Mouse (Mus musculus) E14TG2a.4 (cell line): ENCODE measurements at regions not wholly inside any gene's neighbourhood (a gene's known extent, or its start where the extent isn't known, plus 50 kb on each side); places are given as distances from the start of the nearest gene placed in this dataset.

Experiments
- CTCF ChIP-seq: conservative IDR thresholded peaks from 2 replicates; pipeline ENCODE4 v1.5.1; 2014; ENCODE audit warnings: low read length
- NANOG ChIP-seq: IDR thresholded peaks from 2 replicates; pipeline ENCODE4 v1.6.1; 2014; ENCODE audit warnings: borderline replicate concordance, low read length, mixed read lengths
- POU5F1 ChIP-seq: IDR thresholded peaks from 2 replicates; pipeline ENCODE4 v1.6.1; 2014; ENCODE audit warnings: low read length, borderline replicate concordance

DNA sequence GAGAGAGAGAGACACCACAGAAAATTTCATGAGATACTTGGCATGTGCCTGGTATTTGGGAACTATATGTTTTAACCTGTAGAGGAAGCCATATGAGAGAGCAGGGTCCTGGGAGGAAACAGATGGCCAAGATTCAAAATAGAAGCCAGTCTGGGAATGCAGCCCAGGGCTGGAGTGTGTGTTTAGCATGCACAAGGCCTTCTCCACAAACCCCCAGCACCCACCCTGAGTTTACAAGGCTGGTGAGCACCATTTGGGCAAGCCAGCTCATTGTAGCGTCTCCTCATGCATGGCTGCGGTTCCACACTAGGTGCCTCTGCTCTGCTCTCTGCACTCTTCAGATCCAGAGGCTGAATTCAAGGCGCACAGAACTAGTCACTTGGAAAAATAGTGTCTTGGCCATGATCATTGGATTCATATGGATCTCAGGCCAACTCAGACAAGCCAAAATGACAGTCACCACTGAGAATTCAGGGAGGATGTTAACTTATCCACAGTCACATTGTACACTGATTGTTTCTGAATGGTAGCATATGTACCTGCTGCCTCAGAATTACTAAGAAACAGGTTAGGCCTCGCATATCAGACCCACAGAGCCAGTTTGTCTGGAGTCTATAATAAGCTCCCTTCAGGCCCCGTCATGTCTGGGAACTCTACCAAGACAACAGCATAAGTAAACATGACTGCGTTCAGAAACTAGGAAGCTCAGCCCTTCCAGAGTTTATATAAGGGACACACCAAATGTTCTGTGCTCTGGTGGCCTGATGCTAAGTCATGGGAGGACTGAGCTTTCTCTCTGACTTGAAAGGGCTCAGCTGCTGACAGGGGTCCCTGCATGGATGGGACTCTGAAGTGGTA is 63.5 kb upstream of the Sorl1 start:
- TF ChIP-seq CTCF (no peak), POU5F1 (no peak), NANOG (no peak)
